51 mouse cellular contexts compared by ENCODE assay signal in genomic region chrY:2663558-2663957, GRCm38 (mm10). TPM values are rescaled to one million over a fixed set of nuclear protein-coding genes. Genes with fewer than 3 reads are reported as not detected.
"Had no signal": no experiment of that assay in that cellular context is flagged by ENCODE, and none has a peak within 500 bp of the region (broad histone marks: within the 10 kb centered on the region; RNA-seq: fewer than 3 reads in every experiment).

Gene Sry, minus strand, starts transcription at chrY:2663658.

- DNase-seq: heart, postnatal 10 days; heart, postnatal 14 days; heart, postnatal 36 days; heart, postnatal 4 days; kidney, adult 11 months; kidney, adult 18-20 months; kidney, adult 2 months; kidney, adult 8-10 months; kidney, adult 9 months; kidney, postnatal 10 days; kidney, postnatal 14 days; kidney, postnatal 25 days; kidney, postnatal 36 days; kidney, postnatal 4 days; layer of hippocampus, adult 9-11 months; layer of hippocampus, postnatal 36 days had no signal

- H3K4me2 ChIP-seq: heart, embryonic 11.5 days; heart, embryonic 12.5 days; heart, embryonic 13.5 days; heart, embryonic 15.5 days; hindbrain, embryonic 12.5 days; hindbrain, embryonic 13.5 days; hindbrain, embryonic 14.5 days; hindbrain, embryonic 15.5 days; intestine, embryonic 15.5 days; kidney, embryonic 15.5 days had no signal

- H3K4me1 ChIP-seq: heart, embryonic 10.5 days; heart, embryonic 12.5 days; heart, embryonic 13.5 days; heart, embryonic 15.5 days; hindbrain, embryonic 10.5 days; hindbrain, embryonic 12.5 days; hindbrain, embryonic 13.5 days; hindbrain, embryonic 15.5 days; intestine, embryonic 15.5 days; kidney, embryonic 15.5 days had no signal

- H3K9ac ChIP-seq: heart, embryonic 12.5 days; heart, embryonic 13.5 days; heart, embryonic 15.5 days; hindbrain, embryonic 12.5 days; hindbrain, embryonic 13.5 days; hindbrain, embryonic 14.5 days; hindbrain, embryonic 15.5 days; intestine, embryonic 15.5 days; kidney, embryonic 15.5 days had no signal

- H3K27me3 ChIP-seq: heart, embryonic 12.5 days; heart, embryonic 13.5 days; heart, embryonic 15.5 days; hindbrain, embryonic 12.5 days; hindbrain, embryonic 13.5 days; hindbrain, embryonic 15.5 days; intestine, embryonic 15.5 days; kidney, embryonic 15.5 days had no signal

- ATAC-seq: hindbrain, embryonic 16.5 days; hindbrain, postnatal 0 days; inflammation-experienced regulatory T-cells, adult 6 months; intestine, embryonic 15.5 days; intestine, embryonic 16.5 days; intestine, postnatal 0 days had no signal

- H3K9me3 ChIP-seq: heart, embryonic 10.5 days; heart, embryonic 12.5 days; heart, embryonic 13.5 days; heart, embryonic 15.5 days; hindbrain, embryonic 10.5 days; hindbrain, embryonic 12.5 days; hindbrain, embryonic 13.5 days; hindbrain, embryonic 15.5 days; intestine, embryonic 15.5 days; kidney, embryonic 15.5 days had no signal

- H3K36me3 ChIP-seq: heart, embryonic 10.5 days; heart, embryonic 12.5 days; heart, embryonic 13.5 days; heart, embryonic 15.5 days; hindbrain, embryonic 10.5 days; hindbrain, embryonic 12.5 days; hindbrain, embryonic 13.5 days; hindbrain, embryonic 15.5 days; intestine, embryonic 15.5 days; kidney, embryonic 15.5 days had no signal

- H3K4me3 ChIP-seq: heart, embryonic 10.5 days; heart, embryonic 12.5 days; heart, embryonic 13.5 days; heart, embryonic 15.5 days; hindbrain, embryonic 10.5 days; hindbrain, embryonic 12.5 days; hindbrain, embryonic 13.5 days; hindbrain, embryonic 15.5 days; intestine, embryonic 15.5 days; kidney, embryonic 15.5 days; layer of hippocampus, adult 2 months; left cerebral cortex, adult 2 months had no signal

- H3K27ac ChIP-seq: heart, embryonic 10.5 days; heart, embryonic 13.5 days; heart, embryonic 15.5 days; hindbrain, embryonic 10.5 days; hindbrain, embryonic 12.5 days; hindbrain, embryonic 13.5 days; hindbrain, embryonic 14.5 days; hindbrain, embryonic 15.5 days; hindbrain, postnatal 0 days; intestine, embryonic 15.5 days; kidney, embryonic 15.5 days; kidney, postnatal 0 days; layer of hippocampus, adult 2 months; left cerebral cortex, adult 2 months had no signal

RNA-seq across cellular contexts. Expression of gene Sry, which starts in this region (rescaled TPM):
- total RNA-seq: heart, postnatal 10 days; heart, postnatal 14 days; heart, postnatal 25 days; heart, postnatal 36 days; heart, postnatal 4 days; hematopoietic stem cell, adult 5-6 weeks; hindbrain, postnatal 0 days; layer of hippocampus, adult 18-20 months; layer of hippocampus, adult 2 months; layer of hippocampus, adult 8-10 months; layer of hippocampus, postnatal 10 days; layer of hippocampus, postnatal 14 days; layer of hippocampus, postnatal 25 days; layer of hippocampus, postnatal 36 days; left cerebral cortex, adult 18-20 months; left cerebral cortex, adult 2 months had no signal
- polyA plus RNA-seq: heart, embryonic 10.5 days; heart, embryonic 11.5 days; heart, embryonic 12.5 days; heart, embryonic 13.5 days; heart, embryonic 14.5 days; heart, embryonic 15.5 days; heart, embryonic 16.5 days; heart, postnatal 0 days; hindbrain, embryonic 10.5 days; hindbrain, embryonic 12.5 days; hindbrain, embryonic 13.5 days; hindbrain, embryonic 14.5 days; hindbrain, embryonic 15.5 days; hindbrain, embryonic 16.5 days; hindbrain, postnatal 0 days; inflammation-experienced regulatory T-cells, adult 6 months; intestine, embryonic 14.5 days; intestine, embryonic 15.5 days; intestine, embryonic 16.5 days; intestine, postnatal 0 days; kidney, adult 2 months; kidney, embryonic 14.5 days; kidney, embryonic 15.5 days; kidney, embryonic 16.5 days; kidney, postnatal 0 days; large intestine, adult 2 months had no signal
